Mouse (Mus musculus) monocyte, adult 59 days (primary cell): ENCODE data around the gene Acsf2. TPM values are rescaled to one million over a fixed set of nuclear protein-coding genes. Genes with fewer than 3 reads are reported as not detected.

ENCODE experiments used
- total RNA-seq, 2 experiments: library from RNA; stranded (reverse); gene quantifications; one replicate each; pipeline ENCODE4 v1.2.4; 2023

Gene Acsf2
- 10 to 100 TPM; 28.8 to 30.3 TPM for total RNA-seq

DNA sequence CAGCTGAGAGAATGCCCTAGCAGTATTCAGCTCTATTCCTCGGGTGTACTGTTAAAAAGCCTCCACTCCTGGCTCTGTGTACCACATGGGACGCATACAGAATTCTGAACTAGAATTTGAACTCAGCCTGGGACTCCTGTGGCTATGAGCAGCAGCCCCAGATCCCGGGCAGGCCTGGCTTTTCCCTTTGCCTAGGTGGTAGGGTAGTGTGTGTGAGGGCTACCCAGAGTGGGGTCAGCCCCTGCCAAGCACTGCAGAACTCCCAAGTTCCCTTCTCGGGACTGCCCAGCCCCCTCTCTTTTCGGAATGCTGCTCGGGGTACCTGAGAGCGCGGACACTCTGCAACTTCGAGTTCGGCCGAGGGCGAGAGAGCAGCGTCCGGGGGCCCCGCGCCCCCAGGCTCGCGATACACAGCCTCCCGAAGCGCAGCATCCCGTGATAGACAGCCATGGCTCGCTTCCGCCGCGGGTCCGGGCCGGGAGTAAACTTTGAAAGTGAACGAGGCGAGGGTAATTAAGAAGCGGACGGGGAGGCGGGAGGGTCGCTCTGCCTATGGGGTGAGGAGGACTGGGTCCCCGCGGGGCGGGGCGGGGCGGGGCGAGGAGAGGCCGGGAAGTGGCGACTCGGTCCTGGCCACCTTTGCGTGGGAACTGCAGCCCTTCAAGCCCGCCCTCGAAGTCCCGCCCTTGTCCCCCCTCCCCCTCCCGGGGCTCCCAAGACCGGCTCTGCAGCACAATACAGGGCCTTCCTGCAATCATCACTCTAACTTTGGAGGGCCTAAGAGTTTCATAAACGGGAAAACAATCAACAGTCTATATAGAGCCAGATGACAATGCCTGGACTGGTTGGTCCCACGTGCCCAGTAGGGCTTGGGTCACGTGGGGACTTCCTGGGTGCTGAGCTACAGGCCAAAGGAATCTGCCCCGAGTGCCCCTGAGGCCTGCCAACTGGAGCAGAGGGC lies at the start of gene Acsf2:
TSS of gene Acsf2 (minus strand) at position 551 of the 961 bp plus-strand sequence.

DNA sequence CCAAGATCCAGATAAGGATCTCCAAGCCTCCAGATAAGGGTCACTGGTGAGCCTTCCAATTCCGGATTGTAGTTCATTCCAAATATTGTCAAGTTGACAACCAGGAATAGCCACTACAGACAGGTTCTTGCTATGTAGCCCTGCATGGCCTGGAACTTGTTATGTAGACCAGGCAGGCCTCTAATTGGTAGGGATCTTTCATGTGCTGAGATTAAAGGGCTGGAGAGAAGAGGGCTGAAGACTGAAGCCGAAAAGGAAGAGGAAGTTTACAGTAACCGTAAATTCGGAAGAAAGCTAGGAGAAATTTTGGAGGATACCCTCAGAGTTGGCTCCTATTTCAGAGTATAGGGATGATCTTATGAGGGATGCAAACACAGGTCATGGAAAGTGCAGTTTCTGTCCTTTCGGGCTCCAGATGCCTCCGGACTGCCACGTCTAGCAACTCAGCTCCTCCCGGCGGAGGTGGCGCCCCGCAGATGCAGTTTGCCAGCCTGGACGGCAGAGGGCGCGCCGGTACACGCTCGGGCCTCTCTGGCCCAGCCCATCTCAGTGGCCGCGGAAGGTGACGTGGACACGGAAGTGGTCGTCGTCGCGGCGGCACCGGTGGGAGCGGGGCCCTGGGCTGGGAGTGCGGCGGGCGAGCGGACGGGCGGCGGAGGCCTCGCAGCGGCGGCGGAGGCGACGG lies 27.7 kb upstream of the Acsf2 start, which contains the start of gene Lrrc59:
TSS of gene Lrrc59 (plus strand) at position 569 of the 685 bp plus-strand sequence.

DNA sequence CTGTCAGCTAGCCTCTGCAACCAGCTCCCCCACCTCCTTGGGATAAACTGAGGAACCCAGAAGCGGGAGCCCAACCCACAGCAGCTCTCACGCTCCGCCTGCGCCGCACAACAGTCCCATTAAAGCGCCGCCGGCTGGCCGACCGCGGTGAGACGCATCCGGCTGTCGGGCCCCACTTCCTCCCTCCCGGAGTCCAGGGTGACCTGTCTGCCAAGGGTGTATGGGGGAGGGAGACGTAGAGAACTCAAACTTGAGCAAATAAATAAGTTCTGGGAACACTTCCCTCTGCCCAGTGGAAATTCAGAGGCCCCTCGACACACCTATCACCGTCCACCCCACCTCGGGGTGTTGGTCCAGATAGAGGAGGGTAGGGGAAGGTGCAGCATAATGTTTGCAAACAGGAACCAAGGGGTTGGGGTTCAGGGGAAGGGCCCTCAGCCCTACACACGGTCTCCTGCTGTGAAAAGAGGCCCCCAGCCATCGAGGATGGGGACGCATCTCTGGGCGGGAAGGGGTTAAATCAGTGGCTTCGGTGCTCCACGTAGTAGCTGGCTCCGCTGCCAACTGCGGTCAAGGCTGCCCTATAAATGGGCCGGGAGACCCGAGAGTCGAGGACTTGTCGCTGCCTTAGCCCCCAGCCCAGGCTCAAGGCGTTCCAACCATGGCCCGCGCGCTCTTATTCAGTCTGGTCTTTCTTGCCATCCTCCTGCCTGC lies 37.1 kb downstream of the Acsf2 start, which contains the start of gene Chad:
TSS of gene Chad (plus strand) at position 611 of the 714 bp plus-strand sequence.

DNA sequence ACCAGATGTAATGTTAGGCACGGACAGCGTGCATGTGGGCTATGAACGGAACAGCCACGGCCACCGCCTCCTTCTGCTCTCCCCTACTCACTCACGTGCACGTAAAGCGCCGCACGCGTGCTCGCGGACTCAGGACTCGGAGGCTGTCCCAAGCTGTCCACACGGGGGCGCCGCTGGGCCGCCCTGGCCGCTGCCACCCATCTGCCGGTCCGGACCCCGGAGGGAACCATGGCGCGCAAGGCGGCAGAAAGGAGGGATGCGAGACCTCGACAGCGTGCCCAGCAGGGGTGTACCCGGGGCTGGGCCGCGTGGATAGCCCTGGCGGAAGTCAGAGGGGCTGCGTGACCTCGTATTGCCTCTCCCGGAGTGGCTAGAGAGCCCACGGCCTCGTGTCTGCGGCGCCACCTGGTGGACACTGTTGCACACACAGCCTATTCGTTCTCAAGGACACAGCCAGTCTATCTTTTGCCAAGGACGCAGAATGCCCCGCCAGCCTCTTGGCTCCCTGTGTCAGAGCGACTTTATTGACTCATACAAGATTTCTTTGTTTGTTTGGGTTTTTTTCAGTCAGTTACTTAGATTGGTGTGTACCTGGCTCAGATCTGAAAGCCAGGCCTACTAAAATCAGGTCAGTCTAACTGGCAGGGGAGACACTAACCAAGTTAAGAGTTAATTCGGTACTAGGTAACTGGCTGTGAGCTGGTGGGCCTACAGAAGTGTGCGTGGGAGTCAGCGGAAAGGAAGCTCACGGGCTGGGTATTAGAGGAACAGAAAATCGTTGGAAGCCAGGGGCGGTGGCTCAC lies 52.6 kb downstream of the Acsf2 start, which contains the start of gene Rsad1:
TSS of gene Rsad1 (minus strand) at position 368 of the 803 bp plus-strand sequence.

DNA sequence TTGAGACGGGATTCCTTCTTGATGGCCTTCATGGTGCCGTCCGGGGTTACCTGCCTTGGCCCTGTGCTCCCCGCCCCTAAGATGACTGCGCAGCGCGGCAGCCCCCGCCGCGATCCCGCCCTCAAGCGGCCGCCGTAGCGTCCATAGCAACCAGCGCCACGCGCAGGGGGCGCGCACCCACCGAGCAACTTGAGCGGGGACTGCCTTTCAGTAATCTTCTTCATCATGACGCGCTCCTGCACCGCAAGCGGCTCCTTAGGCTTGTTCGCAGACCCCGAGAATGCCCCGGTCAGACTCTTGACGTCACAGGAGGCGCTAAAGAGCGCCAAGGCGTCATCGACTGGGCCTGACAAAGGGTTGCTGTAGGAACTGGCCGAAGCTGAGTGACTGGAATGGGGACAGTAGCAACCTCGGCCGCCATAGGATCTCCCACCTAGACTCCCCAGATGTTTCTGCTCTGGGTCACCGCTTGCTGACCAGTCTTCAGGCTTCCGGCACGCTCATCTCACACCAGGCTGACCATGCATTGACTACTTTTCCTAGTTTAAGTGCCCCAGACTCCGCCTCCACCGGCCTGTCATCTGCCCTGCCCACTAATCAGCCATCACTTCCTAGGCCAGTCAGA lies 80.3 kb downstream of the Acsf2 start, which contains the start of gene Mycbpap:
TSS of gene Mycbpap (minus strand) at position 524 of the 625 bp plus-strand sequence.

Other genes with a start within 250 kb of the Acsf2 start
- 100 to 1,000 TPM in 1 of 2 experiments, 10 to 100 TPM in 1; 91.5 to 104 TPM for gene Abcc3, start 208.9 kb downstream of the Acsf2 start, total RNA-seq
- not detected for gene Cacna1g, start 127.7 kb downstream of the Acsf2 start, total RNA-seq
- gene Spata20, start 115.7 kb downstream of the Acsf2 start, total RNA-seq = not detected
- gene Epn3, start 101.9 kb downstream of the Acsf2 start, total RNA-seq = not detected
- gene Mycbpap, start 80.1 kb downstream of the Acsf2 start, total RNA-seq = under 1 TPM; 0.60 to 0.73 TPM
- 1 to 10 TPM; 2.4 to 3.1 TPM for gene Rsad1, start 52.6 kb downstream of the Acsf2 start, total RNA-seq
- not detected for gene Chad, start 36.8 kb downstream of the Acsf2 start, total RNA-seq
- 10 to 100 TPM; 91.0 to 92.7 TPM for gene Lrrc59, start 27.9 kb upstream of the Acsf2 start, total RNA-seq
- 10 to 100 TPM; 18.3 to 20.4 TPM for gene Mrpl27, start 51.9 kb upstream of the Acsf2 start, total RNA-seq
- under 1 TPM in 1 of 2 experiments, not detected in 1; 0.52 TPM for gene Eme1, start 52.1 kb upstream of the Acsf2 start, total RNA-seq
- 10 to 100 TPM; 14.6 to 16.7 TPM for gene Xylt2, start 75.6 kb upstream of the Acsf2 start, total RNA-seq
- not detected for gene Gm11541, start 102.6 kb upstream of the Acsf2 start, total RNA-seq
- gene Cdc34b, start 139.9 kb upstream of the Acsf2 start, total RNA-seq = not detected
- not detected for gene Tmem92, start 180.8 kb upstream of the Acsf2 start, total RNA-seq